Comparison of ENCODE assay signal across 33 mouse cellular contexts in genomic region chr13:31564394-31564793, GRCm38 (mm10). TPM values are rescaled to one million over a fixed set of nuclear protein-coding genes. Genes with fewer than 3 reads are reported as not detected.
A peak's percentile ranks its signal among the peaks of the same experiment; 100 is the strongest.
DNase-seq lines count a peak whose midpoint lies in the region; ATAC-seq and TF ChIP-seq lines count a peak whose summit lies in the region.
"Had no signal": no experiment of that assay in that cellular context is flagged by ENCODE, and none has a peak within 500 bp of the region (broad histone marks: within the 10 kb centered on the region; RNA-seq: fewer than 3 reads in every experiment).

No protein-coding gene starts in this region.

- H3K36me3 ChIP-seq in intestine, postnatal 0 days (ENCODE audit: control insufficient read depth, insufficient read depth) = no peaks in the 10 kb centered on the region
- H3K36me3 ChIP-seq in intestine, embryonic 15.5 days = no peaks in the 10 kb centered on the region
- H3K36me3 ChIP-seq in lung, embryonic 16.5 days (ENCODE audit: control insufficient read depth, insufficient read depth, low read length) = no peaks in the 10 kb centered on the region
- H3K36me3 ChIP-seq: heart, embryonic 10.5 days; limb, embryonic 10.5 days; limb, embryonic 15.5 days; liver, embryonic 15.5 days had no signal

- DNase-seq in adrenal gland, adult 2 months = peak; percentile 39
- no peak for DNase-seq in adrenal gland, postnatal 14 days
- no peak for DNase-seq in lung, adult 2 months
- DNase-seq in lung, postnatal 25 days (ENCODE audit: low spot score) = peak; percentile 14
- DNase-seq: adrenal gland, postnatal 25 days; cerebellum, adult 8-10 months; cerebellum, postnatal 36 days; gastrocnemius, postnatal 14 days; kidney, adult 18-20 months; kidney, postnatal 10 days; layer of hippocampus, adult 9-11 months; midbrain, embryonic 14.5 days; retina, postnatal 1 day; right cerebral cortex, postnatal 14 days; thymus, postnatal 4 days had no signal

- no peak for ATAC-seq in intestine, postnatal 0 days
- no peak for ATAC-seq in intestine, embryonic 15.5 days
- ATAC-seq in lung, embryonic 16.5 days (ENCODE audit: low read depth) = no peak
- ATAC-seq: forebrain, embryonic 13.5 days; Patski had no signal

- H3K4me1 ChIP-seq in intestine, postnatal 0 days (replicated peaks; ENCODE audit: control insufficient read depth, insufficient read depth, low read length) = peaks cover 7% of the 10 kb centered on the region; the same call in 1 of the 2 replicates
- peaks cover 5% of the 10 kb centered on the region for H3K4me1 ChIP-seq in intestine, embryonic 15.5 days (replicated peaks)
- peaks cover 12% of the 10 kb centered on the region; the same call in 1 of the 2 replicates for H3K4me1 ChIP-seq in lung, embryonic 16.5 days (replicated peaks; ENCODE audit: control insufficient read depth, insufficient read depth, low read length)
- H3K4me1 ChIP-seq in lung, adult 2 months (ENCODE audit: control insufficient read depth, insufficient read depth, low read length) = no peaks in the 10 kb centered on the region

- H3K27me3 ChIP-seq in intestine, postnatal 0 days (replicated peaks; ENCODE audit: control insufficient read depth, insufficient read depth, low read length) = peaks cover 11% of the 10 kb centered on the region; the same call in 1 of the 2 replicates
- peaks cover 17% of the 10 kb centered on the region for H3K27me3 ChIP-seq in intestine, embryonic 15.5 days (replicated peaks)
- H3K27me3 ChIP-seq in lung, embryonic 16.5 days (ENCODE audit: control insufficient read depth, insufficient read depth, low read depth, low read length) = peaks cover 37% of the 10 kb centered on the region
- H3K27me3 ChIP-seq: Patski had no signal

- no peak for TF ChIP-seq POLR2A in lung, adult 2 months (IDR thresholded peaks at IDR 0.05; ENCODE audit: borderline replicate concordance, extremely low read depth, low read depth, low read length)

- no peak overlapping the region for H3K4me3 ChIP-seq in intestine, postnatal 0 days (ENCODE audit: low read depth, low read length)
- no peak overlapping the region for H3K4me3 ChIP-seq in intestine, embryonic 15.5 days (replicated peaks)
- H3K4me3 ChIP-seq in lung, embryonic 16.5 days (ENCODE audit: low read length) = no peak overlapping the region
- H3K4me3 ChIP-seq in lung, adult 2 months (replicated peaks; ENCODE audit: extremely low read depth, low read depth, low read length) = no peak overlapping the region
- H3K4me3 ChIP-seq: forebrain, embryonic 13.5 days; heart, embryonic 10.5 days; limb, embryonic 10.5 days; limb, embryonic 15.5 days; liver, embryonic 15.5 days had no signal

- no peaks in the 10 kb centered on the region for H3K9me3 ChIP-seq in intestine, postnatal 0 days (ENCODE audit: control insufficient read depth)
- H3K9me3 ChIP-seq in intestine, embryonic 15.5 days = no peaks in the 10 kb centered on the region
- H3K9me3 ChIP-seq in lung, embryonic 16.5 days (ENCODE audit: control insufficient read depth, low read length) = no peaks in the 10 kb centered on the region
- H3K9me3 ChIP-seq: forebrain, embryonic 13.5 days; heart, embryonic 10.5 days; limb, embryonic 10.5 days; limb, embryonic 15.5 days; liver, embryonic 15.5 days had no signal

- H3K9ac ChIP-seq in intestine, postnatal 0 days (ENCODE audit: low read depth, low read length) = no peak overlapping the region
- H3K9ac ChIP-seq in intestine, embryonic 15.5 days = no peak overlapping the region
- H3K9ac ChIP-seq in lung, embryonic 16.5 days (ENCODE audit: low read length) = no peak overlapping the region
- H3K9ac ChIP-seq: forebrain, embryonic 13.5 days; hindbrain, embryonic 14.5 days; limb, embryonic 15.5 days; liver, embryonic 15.5 days had no signal

- no peak for TF ChIP-seq CTCF in intestine, postnatal 0 days (IDR thresholded peaks at IDR 0.05; ENCODE audit: low read depth)
- no peak for TF ChIP-seq CTCF in lung, adult 2 months (IDR thresholded peaks at IDR 0.05; ENCODE audit: insufficient read depth, low read length)

- H3K27ac ChIP-seq in intestine, postnatal 0 days (ENCODE audit: low read depth, low read length) = no peak overlapping the region
- H3K27ac ChIP-seq in intestine, embryonic 15.5 days = no peak overlapping the region
- no peak overlapping the region for H3K27ac ChIP-seq in lung, embryonic 16.5 days (ENCODE audit: low read length)
- H3K27ac ChIP-seq: forebrain, embryonic 13.5 days; heart, embryonic 10.5 days; hindbrain, embryonic 14.5 days; limb, embryonic 10.5 days; limb, embryonic 15.5 days; liver, embryonic 15.5 days had no signal

- H3K4me2 ChIP-seq in intestine, postnatal 0 days (replicated peaks; ENCODE audit: low read depth) = peak overlapping the region; percentile 6
- H3K4me2 ChIP-seq in intestine, embryonic 15.5 days (replicated peaks) = no peak overlapping the region
- H3K4me2 ChIP-seq in lung, embryonic 16.5 days (ENCODE audit: low read depth, low read length) = peak overlapping the region; percentile 22
- H3K4me2 ChIP-seq: forebrain, embryonic 13.5 days; hindbrain, embryonic 14.5 days; limb, embryonic 15.5 days; liver, embryonic 15.5 days had no signal

- WGBS in intestine, postnatal 0 days = 42% methylated on average over 6 of the region's 6 CpGs
- 50% methylated on average over 6 of the region's 6 CpGs for WGBS in intestine, embryonic 15.5 days
- 25% methylated on average over 6 of the region's 6 CpGs for WGBS in lung, embryonic 16.5 days
- WGBS in lung, adult 2 months = 31% methylated on average over 6 of the region's 6 CpGs

RNA-seq across cellular contexts. Expression of gene A530084C06Rik, which starts 5.3 kb away (rescaled TPM):
- not detected for total RNA-seq in adrenal gland, adult 2 months (2021)
- polyA plus RNA-seq in adrenal gland, adult 2 months (2012; rRNA removed) = 0.04 and 0.09 TPM in 2 replicates
- not detected in 2 replicates for total RNA-seq in adrenal gland, postnatal 14 days (2021)
- not detected in 2 replicates for polyA plus RNA-seq in intestine, postnatal 0 days (2015; fragmentation: Nextera tagmentation; extraction: Ambion mirVana)
- not detected in 2 replicates for polyA plus RNA-seq in intestine, embryonic 15.5 days (2015; fragmentation: Nextera tagmentation; extraction: Ambion mirVana)
- polyA plus RNA-seq in lung, embryonic 16.5 days (2015; fragmentation: Nextera tagmentation; extraction: Ambion mirVana) = not detected in 2 replicates
- 0.67 and 0.88 TPM in 2 replicates for polyA plus RNA-seq in lung, adult 2 months (2012; rRNA removed)
- total RNA-seq: gastrocnemius, postnatal 14 days; granulocyte monocyte progenitor cell, adult 5-6 weeks; MEL had no signal
- polyA plus RNA-seq: embryonic facial prominence, embryonic 11.5 days; forebrain, embryonic 13.5 days; heart, embryonic 10.5 days; heart, postnatal 0 days; hindbrain, embryonic 14.5 days; limb, embryonic 10.5 days; limb, embryonic 15.5 days; liver, embryonic 15.5 days; midbrain, embryonic 14.5 days; neural tube, embryonic 14.5 days; Patski; stomach, embryonic 14.5 days; thymus, postnatal 0 days had no signal

RNA-seq across cellular contexts. Expression of gene Foxq1, which starts 8.5 kb away (rescaled TPM):
- under 1 TPM in 1 of 2 experiments, not detected in 1; 0.14 TPM for total RNA-seq in adrenal gland, adult 2 months (2021)
- 0.33 and 0.53 TPM in 2 replicates for polyA plus RNA-seq in adrenal gland, adult 2 months (2012; rRNA removed)
- 0.15 and 3.7 TPM in 2 replicates for total RNA-seq in adrenal gland, postnatal 14 days (2021)
- polyA plus RNA-seq in intestine, postnatal 0 days (2015; fragmentation: Nextera tagmentation; extraction: Ambion mirVana) = 8.5 and 9.6 TPM in 2 replicates
- 2.0 and 2.1 TPM in 2 replicates for polyA plus RNA-seq in intestine, embryonic 15.5 days (2015; fragmentation: Nextera tagmentation; extraction: Ambion mirVana)
- 0.79 and 0.88 TPM in 2 replicates for polyA plus RNA-seq in lung, embryonic 16.5 days (2015; fragmentation: Nextera tagmentation; extraction: Ambion mirVana)
- polyA plus RNA-seq in lung, adult 2 months (2012; rRNA removed) = 6.4 and 7.9 TPM in 2 replicates
- total RNA-seq: gastrocnemius, postnatal 14 days; granulocyte monocyte progenitor cell, adult 5-6 weeks; hematopoietic stem cell, adult 5-6 weeks; MEL had no signal
- polyA plus RNA-seq: limb, embryonic 10.5 days had no signal

Comparison
In these comparisons a context has a peak if more than half of its experiments do, and no peak if none do; other contexts are left out.
1. DNase-seq: peak in adrenal gland, adult 2 months (single experiment) and lung, postnatal 25 days (single experiment); none in adrenal gland, postnatal 14 days (single experiment) and lung, adult 2 months (single experiment).